Mouse (Mus musculus) erythroid progenitor cell, adult 5-6 weeks (primary cell): ENCODE data around the gene Rbbp8nl. TPM values are rescaled to one million over a fixed set of nuclear protein-coding genes. Genes with fewer than 3 reads are reported as not detected.

ENCODE experiments used
- ATAC-seq: replicated peaks from 2 replicates; pipeline ENCODE4 v1.8.0; 2016; ENCODE audit warnings: moderate number of reproducible peaks, mild to moderate bottlenecking, moderate TSS enrichment, inconsistent platforms; ENCODE audit not compliant: poor library complexity, low FRiP score, severe bottlenecking
- total RNA-seq, 2 experiments: library from RNA; stranded (forward) in 1 of 2; stranded (reverse) in 1 of 2; fragments of 150-400 nt in 1 of 2; fragments of 186-747, 209-891 nt in 1 of 2; gene quantifications; 2 replicates each; pipeline versions ENCODE4 v1.2.3 to v1.2.4; 2015 to 2017; ENCODE audit warnings: low replicate concordance in 2 of 2

The Rbbp8nl gene
- not detected in 2 replicates for total RNA-seq (2015; ENCODE audit: low replicate concordance)
- total RNA-seq (2017; ENCODE audit: low replicate concordance): not detected in 2 replicates

GRCm38 (mm10) chr2:180289440-180290108 lies at the start of gene Rbbp8nl:
Gene Rbbp8nl (minus strand): TSS chr2:180289879.
- ATAC-seq: no peak

GRCm38 (mm10) chr2:180334551-180334986 lies 44.9 kb upstream of the Rbbp8nl start, which contains the start of gene Gata5:
Gene Gata5 (minus strand): TSS chr2:180334699.
- no peak for ATAC-seq

- no peak for ATAC-seq
Observed at GRCm38 (mm10) chr2:180333778-180334550, 44.3 kb upstream of the Rbbp8nl start.

GRCm38 (mm10) chr2:180329466-180329865 lies 39.8 kb upstream of the Rbbp8nl start:
- ATAC-seq: no peak

- no peak for ATAC-seq
Observed at GRCm38 (mm10) chr2:180322674-180323355, 33.1 kb upstream of the Rbbp8nl start.

- no peak for ATAC-seq
Observed at GRCm38 (mm10) chr2:180320216-180320615, 30.5 kb upstream of the Rbbp8nl start.

- ATAC-seq: no peak
Observed at GRCm38 (mm10) chr2:180317591-180317990, 27.9 kb upstream of the Rbbp8nl start.

GRCm38 (mm10) chr2:180314292-180314691 lies 24.6 kb upstream of the Rbbp8nl start:
- ATAC-seq: no peak

- no peak for ATAC-seq
Observed at GRCm38 (mm10) chr2:180311147-180311546, 21.5 kb upstream of the Rbbp8nl start.

- no peak for ATAC-seq
Observed at GRCm38 (mm10) chr2:180307680-180308079, 18.0 kb upstream of the Rbbp8nl start.

- no peak for ATAC-seq
Observed at GRCm38 (mm10) chr2:180306423-180307168, 16.9 kb upstream of the Rbbp8nl start.

GRCm38 (mm10) chr2:180306009-180306408 lies 16.3 kb upstream of the Rbbp8nl start:
- ATAC-seq: no peak

- no peak for ATAC-seq
Observed at GRCm38 (mm10) chr2:180305490-180305889, 15.8 kb upstream of the Rbbp8nl start.

GRCm38 (mm10) chr2:180304554-180304953 lies 14.9 kb upstream of the Rbbp8nl start:
- ATAC-seq: no peak

GRCm38 (mm10) chr2:180303468-180303867 lies 13.8 kb upstream of the Rbbp8nl start:
- ATAC-seq: no peak

- ATAC-seq: no peak
Observed at GRCm38 (mm10) chr2:180302201-180302600, 12.5 kb upstream of the Rbbp8nl start.

- no peak for ATAC-seq
Observed at GRCm38 (mm10) chr2:180300771-180301170, 11.1 kb upstream of the Rbbp8nl start.

GRCm38 (mm10) chr2:180300252-180300651 lies 10.6 kb upstream of the Rbbp8nl start:
- no peak for ATAC-seq

GRCm38 (mm10) chr2:180292906-180293305 lies 3.2 kb upstream of the Rbbp8nl start:
- no peak for ATAC-seq

- no peak for ATAC-seq
Observed at GRCm38 (mm10) chr2:180292026-180292425, 2.3 kb upstream of the Rbbp8nl start.
